Mouse (Mus musculus) MEL (cell line): ENCODE results near the gene Heg1. TPM values are rescaled to one million over a fixed set of nuclear protein-coding genes. Genes with fewer than 3 reads are reported as not detected.

ENCODE experiments used
- DNase-seq: peaks from one replicate; pipeline ENCODE4 v3.0.0; 2011; ENCODE audit warnings: low read depth, low spot score
- H3K27ac ChIP-seq: 2 replicates; pipeline ENCODE4 v1.5.1; 2012; ENCODE audit warnings: low read depth, mild to moderate bottlenecking, control low read depth, low read length, moderate library complexity; ENCODE audit not compliant: control insufficient read depth
- H3K27me3 ChIP-seq, 2 experiments: fragments of 150-350 bp in 1 of 2; sonication (generic) in 1 of 2; 2 replicates each; pipeline ENCODE4 v1.6.1; 2012; ENCODE audit warnings: low read length in 2 of 2, mild to moderate bottlenecking in 2 of 2, improper control_type of control experiment in 1 of 2, moderate library complexity in 1 of 2; ENCODE audit not compliant: insufficient read depth in 2 of 2, control insufficient read depth in 1 of 2
- H3K36me3 ChIP-seq, 2 experiments: 2 replicates each; pipeline ENCODE4 v1.6.1; 2012 to 2014; ENCODE audit warnings: low read length in 2 of 2, improper control_type of control experiment in 1 of 2, inconsistent platforms in 1 of 2, mild to moderate bottlenecking in 1 of 2; ENCODE audit not compliant: insufficient read depth in 2 of 2, control insufficient read depth in 1 of 2
- H3K4me1 ChIP-seq, 2 experiments: fragments of 150-350 bp in 1 of 2; sonication (generic) in 1 of 2; 2 replicates each; pipeline ENCODE4 v1.6.1; 2012; ENCODE audit warnings: low read length in 2 of 2, improper control_type of control experiment in 1 of 2, mild to moderate bottlenecking in 1 of 2; ENCODE audit not compliant: insufficient read depth in 2 of 2, control insufficient read depth in 1 of 2
- H3K4me3 ChIP-seq, 2 experiments: fragments of 150-350 bp in 1 of 2; sonication (generic) in 1 of 2; 2 replicates each; pipeline ENCODE4 v1.5.1; 2012; ENCODE audit warnings: low read depth in 2 of 2, low read length in 2 of 2, mild to moderate bottlenecking in 2 of 2, moderate library complexity in 2 of 2, control low read depth in 1 of 2, improper control_type of control experiment in 1 of 2; ENCODE audit not compliant: control insufficient read depth in 1 of 2, insufficient read depth in 1 of 2
- H3K79me2 ChIP-seq: 2 replicates; pipeline ENCODE4 v1.6.1; 2012; ENCODE audit warnings: mild to moderate bottlenecking, low read length, moderate library complexity; ENCODE audit not compliant: control insufficient read depth, poor library complexity, insufficient read depth
- H3K9ac ChIP-seq: 2 replicates; pipeline ENCODE4 v1.6.1; 2012; ENCODE audit warnings: low read depth, mild to moderate bottlenecking, control low read depth, low read length, moderate library complexity; ENCODE audit not compliant: control insufficient read depth, poor library complexity, severe bottlenecking
- H3K9me3 ChIP-seq: fragments of 150-350 bp; sonication (generic); replicated peaks from 2 replicates; pipeline ENCODE4 v1.6.1; 2012; ENCODE audit warnings: mild to moderate bottlenecking, low read length, improper control_type of control experiment, moderate library complexity; ENCODE audit not compliant: insufficient read depth
- CHD2 ChIP-seq: IDR thresholded peaks from 2 replicates; pipeline ENCODE4 v1.6.1; 2011; ENCODE audit warnings: low read length, improper control_type of control experiment
- CTCF ChIP-seq, 3 experiments: IDR thresholded peaks in 2 of 3; conservative IDR thresholded peaks in 1 of 3; 2 replicates each; pipeline ENCODE4 v1.5.1; 2011 to 2012; ENCODE audit warnings: low read length in 3 of 3, low read depth in 2 of 3, mild to moderate bottlenecking in 2 of 3, improper control_type of control experiment in 1 of 3, inconsistent platforms in 1 of 3, mixed read lengths in 1 of 3, moderate library complexity in 1 of 3; ENCODE audit not compliant: control insufficient read depth in 1 of 3, insufficient read depth in 1 of 3, poor library complexity in 1 of 3, severe bottlenecking in 1 of 3
- E2F4 ChIP-seq: IDR thresholded peaks from 2 replicates; pipeline ENCODE4 v1.6.1; 2011; ENCODE audit warnings: low read depth, low read length, improper control_type of control experiment, borderline replicate concordance
- EP300 ChIP-seq, 2 experiments: IDR thresholded peaks; 2 replicates each; pipeline ENCODE4 v1.6.1; 2011; ENCODE audit warnings: improper control_type of control experiment in 2 of 2, low read length in 2 of 2, low read depth in 1 of 2, mild to moderate bottlenecking in 1 of 2
- HCFC1 ChIP-seq: IDR thresholded peaks from 2 replicates; pipeline ENCODE4 v1.6.1; 2012; ENCODE audit warnings: low read depth, mild to moderate bottlenecking, inconsistent platforms, low read length, improper control_type of control experiment, moderate library complexity
- KAT2A ChIP-seq: conservative IDR thresholded peaks from 2 replicates; pipeline ENCODE4 v1.6.1; 2012; ENCODE audit warnings: low read depth, low read length, improper control_type of control experiment, inconsistent platforms
- MYC ChIP-seq: IDR thresholded peaks from 2 replicates; pipeline ENCODE4 v1.6.1; 2011; ENCODE audit warnings: low read depth, mild to moderate bottlenecking, low read length, improper control_type of control experiment, moderate library complexity
- POLR2AphosphoS2 ChIP-seq: IDR thresholded peaks from 2 replicates; pipeline ENCODE4 v1.6.1; 2011; ENCODE audit warnings: low read length, improper control_type of control experiment
- POLR2AphosphoS5 ChIP-seq: IDR thresholded peaks from 2 replicates; pipeline ENCODE4 v1.6.1; 2012; ENCODE audit warnings: low read depth, borderline replicate concordance, mild to moderate bottlenecking, inconsistent platforms, low read length, moderate library complexity, mixed read lengths
- RCOR1 ChIP-seq: IDR thresholded peaks from 2 replicates; pipeline ENCODE4 v1.6.1; 2012; ENCODE audit warnings: low read depth, mild to moderate bottlenecking, inconsistent platforms, low read length, improper control_type of control experiment
- UBTF ChIP-seq: IDR thresholded peaks from 2 replicates; pipeline ENCODE4 v1.6.1; 2012; ENCODE audit warnings: low read depth, mild to moderate bottlenecking, inconsistent platforms, low read length, improper control_type of control experiment, moderate library complexity, borderline replicate concordance; ENCODE audit not compliant: insufficient read depth
- USF1 ChIP-seq: IDR thresholded peaks from 2 replicates; pipeline ENCODE4 v1.6.1; 2014; ENCODE audit warnings: low read depth, mild to moderate bottlenecking, inconsistent platforms, low read length, improper control_type of control experiment, moderate library complexity
- USF2 ChIP-seq, 2 experiments: IDR thresholded peaks; 2 replicates each; pipeline ENCODE4 v1.6.1; 2011 to 2012; ENCODE audit warnings: improper control_type of control experiment in 2 of 2, low read length in 2 of 2, borderline replicate concordance in 1 of 2, inconsistent platforms in 1 of 2, low read depth in 1 of 2, mild to moderate bottlenecking in 1 of 2; ENCODE audit not compliant: insufficient read depth in 1 of 2
- ZMIZ1 ChIP-seq: IDR thresholded peaks from 2 replicates; pipeline ENCODE4 v1.6.1; 2012; ENCODE audit warnings: low read depth, mild to moderate bottlenecking, inconsistent platforms, low read length, improper control_type of control experiment, moderate library complexity
- polyA plus RNA-seq, 2 experiments: library from polyadenylated mRNA; stranded (reverse) in 1 of 2; unstranded in 1 of 2; fragments of >175 nt in 1 of 2; fragments of >200 nt in 1 of 2; gene quantifications; 2 replicates each; pipeline versions ENCODE4 v1.2.1 to v1.2.4; 2012; ENCODE audit warnings: low replicate concordance in 2 of 2, low read depth in 1 of 2; ENCODE audit not compliant: insufficient read length in 2 of 2, insufficient read depth in 1 of 2, missing spikeins in 1 of 2
- total RNA-seq: library from RNA; depleted of rRNA; stranded (reverse); fragments of 300-350 nt; gene quantifications from 2 replicates; pipeline ENCODE4 v1.2.3, GENCODE M21; 2012

Heg1 gene
- total and polyA plus RNA-seq, 3 experiments = 4.1 to 72.0 (median 6.9) TPM

DNA sequence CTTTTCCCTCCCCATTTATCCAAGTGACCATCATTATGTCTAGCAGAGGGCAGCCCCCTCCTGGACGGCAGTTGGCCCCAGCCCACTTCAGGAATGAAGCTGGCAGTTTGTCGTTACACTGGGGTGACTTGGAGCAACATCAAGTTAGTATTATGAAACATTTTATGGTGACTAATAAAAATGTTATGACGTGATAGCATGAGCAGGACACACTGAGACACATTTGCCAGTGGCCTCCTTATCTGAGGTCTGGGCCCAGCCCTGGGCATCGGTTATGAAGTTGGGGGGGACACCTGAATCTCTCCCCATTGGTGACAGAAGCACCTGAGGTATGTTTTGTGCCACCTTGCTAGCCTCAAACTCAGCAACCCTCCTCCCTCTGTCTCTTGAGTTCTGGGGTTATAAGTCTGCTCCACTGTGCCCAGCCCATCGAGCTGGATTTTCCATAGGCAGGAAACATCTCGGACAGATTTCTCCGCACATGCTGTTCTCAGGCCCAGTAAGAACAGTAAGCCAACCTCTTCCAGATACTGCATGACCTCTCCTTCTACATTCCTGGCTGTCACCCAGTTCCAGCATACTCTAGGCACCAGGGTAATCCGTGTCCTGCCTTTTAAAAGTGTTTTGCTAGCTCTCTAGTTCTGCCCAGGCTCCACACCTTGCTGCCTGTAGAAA is 68.9 kb downstream of the Heg1 start:
- TF ChIP-seq RCOR1 (no peak), EP300 (IDR thresholded peaks at IDR 0.05; ENCODE audit: low read depth in 1 of 2, low read length in 2 of 2) (no peak), CHD2 (no peak)
- Histone ChIP-seq H3K9ac (no peak overlapping the region), H3K27ac (no peak overlapping the region), H3K27me3 (no peaks in the 10 kb centered on the region), H3K4me3 (no peak overlapping the region), H3K79me2 (no peaks in the 10 kb centered on the region), H3K9me3 (no peaks in the 10 kb centered on the region), H3K36me3 (peaks cover 0 to 3% of the 10 kb centered on the region in 2 experiments; a peak in 2 of 4 replicates), H3K4me1 (peaks cover 4% of the 10 kb centered on the region in 2 experiments; a peak in 3 of 4 replicates)
- DNase-seq = no peak

DNA sequence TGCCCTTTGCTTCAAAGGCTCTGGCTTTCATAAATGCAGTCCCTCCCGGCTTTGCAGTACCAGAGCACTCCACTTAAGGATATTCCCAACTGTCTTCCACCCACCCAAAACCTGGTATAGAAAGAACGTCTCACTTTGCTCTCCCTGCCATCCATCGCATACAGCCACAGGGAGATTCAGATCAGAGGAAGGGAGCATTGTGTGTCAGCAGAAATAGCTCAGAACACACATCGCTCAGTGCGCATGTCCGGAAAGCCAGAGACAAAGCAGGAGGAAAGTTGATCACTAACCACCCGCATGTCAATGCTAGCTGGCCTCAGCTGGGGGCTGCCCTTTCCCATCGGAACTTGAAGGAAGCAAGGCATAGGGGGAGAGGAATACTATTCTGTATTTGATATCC is 71.1 kb downstream of the Heg1 start:
- no peak overlapping the region for H3K27ac ChIP-seq
- H3K4me3 ChIP-seq = no peak overlapping the region
- H3K36me3 ChIP-seq = peaks cover 0 to 3% of the 10 kb centered on the region in 2 experiments; a peak in 1 of 4 replicates
- TF ChIP-seq UBTF = no peak
- no peak for TF ChIP-seq MYC
- no peak for TF ChIP-seq POLR2AphosphoS5
- TF ChIP-seq KAT2A = no peak
- TF ChIP-seq E2F4 = no peak
- no peak for TF ChIP-seq CTCF (IDR thresholded peaks at IDR 0.05 in 2 of 3, conservative IDR thresholded peaks at IDR 0.05 in 1 of 3; ENCODE audit: control insufficient read depth in 1 of 3, insufficient read depth in 1 of 3, low read depth in 2 of 3, low read length in 3 of 3, poor library complexity in 1 of 3, severe bottlenecking in 1 of 3)
- TF ChIP-seq POLR2AphosphoS2 = no peak
- no peak for TF ChIP-seq USF2 (IDR thresholded peaks at IDR 0.05; ENCODE audit: borderline replicate concordance in 1 of 2, insufficient read depth in 1 of 2, low read depth in 1 of 2, low read length in 2 of 2)
- no peak overlapping the region for H3K9ac ChIP-seq
- no peaks in the 10 kb centered on the region for H3K9me3 ChIP-seq
- peaks cover 0 to 4% of the 10 kb centered on the region in 2 experiments; a peak in 1 of 4 replicates for H3K4me1 ChIP-seq
- no peak for DNase-seq
- H3K79me2 ChIP-seq = no peaks in the 10 kb centered on the region
- H3K27me3 ChIP-seq = no peaks in the 10 kb centered on the region

DNA sequence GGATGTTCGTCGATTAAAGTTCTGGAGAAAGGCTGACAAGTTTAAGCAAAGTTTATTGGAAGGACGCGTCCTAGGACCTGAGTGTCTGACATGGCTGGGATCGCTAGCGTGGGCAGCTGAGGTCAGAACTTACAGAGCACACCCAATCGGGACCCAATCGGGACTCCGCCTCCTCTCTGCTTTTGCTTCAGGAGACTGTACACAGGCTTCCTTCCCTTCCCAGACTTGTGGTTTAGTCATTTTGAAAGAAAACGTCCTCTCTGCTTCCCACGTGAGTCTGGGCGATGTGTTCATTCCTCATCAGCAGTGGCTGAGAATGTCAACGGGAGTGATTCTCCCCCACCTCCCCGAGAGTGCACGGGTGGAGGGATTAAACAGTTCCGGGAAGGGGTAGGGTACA is 71.8 kb downstream of the Heg1 start:
- TF ChIP-seq ZMIZ1 (no peak), USF1 (no peak), USF2 (IDR thresholded peaks at IDR 0.05; ENCODE audit: borderline replicate concordance in 1 of 2, insufficient read depth in 1 of 2, low read depth in 1 of 2, low read length in 2 of 2) (no peak), HCFC1 (no peak)
- H3K9me3 ChIP-seq = no peaks in the 10 kb centered on the region
- H3K79me2 ChIP-seq = no peaks in the 10 kb centered on the region
- H3K27me3 ChIP-seq = no peaks in the 10 kb centered on the region
- no peak overlapping the region for H3K4me3 ChIP-seq
- peaks cover 0 to 6% of the 10 kb centered on the region in 2 experiments; a peak in 1 of 4 replicates for H3K4me1 ChIP-seq
- peaks cover 0 to 5% of the 10 kb centered on the region in 2 experiments; a peak in 1 of 4 replicates for H3K36me3 ChIP-seq
- no peak overlapping the region for H3K9ac ChIP-seq
- no peak overlapping the region for H3K27ac ChIP-seq
- DNase-seq = no peak
